ENCODE assay signal across 8 mouse cellular contexts in the genomic region with DNA sequence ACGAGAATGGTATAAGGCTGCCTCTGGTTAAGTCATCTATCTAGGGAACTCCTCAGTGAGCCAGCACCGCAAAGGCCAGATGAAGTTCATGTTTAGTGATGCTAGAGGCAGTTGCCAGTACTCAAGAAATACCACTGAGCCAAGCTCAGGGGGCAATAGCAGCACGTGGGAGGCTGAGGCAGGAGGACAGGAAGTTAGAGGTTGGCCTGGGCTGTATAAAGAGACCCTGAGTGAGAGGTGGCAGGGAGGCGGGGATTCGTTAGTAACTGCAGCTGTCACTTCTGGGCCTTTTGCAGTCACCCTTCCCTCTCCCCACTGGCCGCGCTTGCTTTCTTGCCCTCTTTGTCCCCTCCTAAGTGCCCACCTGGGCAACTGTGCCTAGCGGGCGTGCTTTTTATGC. TPM values are rescaled to one million over a fixed set of nuclear protein-coding genes. Genes with fewer than 3 reads are reported as not detected.
A peak's percentile ranks its signal among the peaks of the same experiment; 100 is the strongest.
DNase-seq lines count a peak whose midpoint lies in the region; ATAC-seq lines count a peak whose summit lies in the region.

No protein-coding gene starts in this region.

- peak; percentile 46 for DNase-seq in embryo, embryonic 10 days (ENCODE audit: low spot score)
- DNase-seq in embryo, embryonic 9.5 days (ENCODE audit: extremely low spot score) = no peak
- DNase-seq in 416B (ENCODE audit: low read depth) = peak; percentile 84
- no peak for DNase-seq in liver, embryonic 13.5 days
- DNase-seq in thymus, postnatal 0 days (ENCODE audit: low spot score) = peak; percentile 69
- no peak for DNase-seq in cerebellum, postnatal 4 days (ENCODE audit: low spot score in 2 of 2)
- no peak for DNase-seq in frontal cortex, adult 2 months (ENCODE audit: extremely low spot score in 1 of 2, low spot score in 1 of 2)

- peaks cover 38% of the 10 kb centered on the region for H3K4me1 ChIP-seq in forebrain, embryonic 12.5 days
- peaks cover 66% of the 10 kb centered on the region for H3K4me1 ChIP-seq in liver, embryonic 13.5 days (replicated peaks)

- peaks cover 29% of the 10 kb centered on the region for H3K36me3 ChIP-seq in forebrain, embryonic 12.5 days (replicated peaks)
- H3K36me3 ChIP-seq in liver, embryonic 13.5 days = peaks cover 39% of the 10 kb centered on the region

- peak overlapping the region; percentile 76 for H3K4me2 ChIP-seq in forebrain, embryonic 12.5 days
- H3K4me2 ChIP-seq in liver, embryonic 13.5 days = peak overlapping the region; percentile 79

- H3K9me3 ChIP-seq in forebrain, embryonic 12.5 days = no peaks in the 10 kb centered on the region
- no peaks in the 10 kb centered on the region for H3K9me3 ChIP-seq in liver, embryonic 13.5 days (replicated peaks)

- H3K27me3 ChIP-seq in forebrain, embryonic 12.5 days = peaks cover 35% of the 10 kb centered on the region
- H3K27me3 ChIP-seq in liver, embryonic 13.5 days = no peaks in the 10 kb centered on the region

- WGBS in forebrain, embryonic 12.5 days = 11% methylated on average over 9 of the region's 9 CpGs
- WGBS in liver, embryonic 13.5 days (ENCODE audit: insufficient replicate concordance) = 15% methylated on average over 9 of the region's 9 CpGs

- peak overlapping the region; percentile 38 for H3K4me3 ChIP-seq in forebrain, embryonic 12.5 days (replicated peaks)
- H3K4me3 ChIP-seq in liver, embryonic 13.5 days (replicated peaks) = peak overlapping the region; percentile 49

- no peak for ATAC-seq in forebrain, embryonic 12.5 days (ENCODE audit: low FRiP score)
- no peak for ATAC-seq in liver, embryonic 13.5 days (ENCODE audit: low read depth)

- H3K27ac ChIP-seq in forebrain, embryonic 12.5 days = no peak overlapping the region
- H3K27ac ChIP-seq in liver, embryonic 13.5 days = peak overlapping the region; percentile 65

- peak overlapping the region; percentile 36 for H3K9ac ChIP-seq in forebrain, embryonic 12.5 days
- peak overlapping the region; percentile 98 for H3K9ac ChIP-seq in liver, embryonic 13.5 days

RNA-seq across cellular contexts. Expression of a gene that starts 1.0 kb away (rescaled TPM):
- 65.0 and 67.6 TPM in 2 replicates for polyA plus RNA-seq in forebrain, embryonic 12.5 days (2016; fragmentation: Nextera tagmentation; extraction: Ambion mirVana)
- polyA plus RNA-seq in liver, embryonic 13.5 days (2015; fragmentation: Nextera tagmentation; extraction: Ambion mirVana) = 260 and 311 TPM in 2 replicates
- polyA plus RNA-seq in thymus, postnatal 0 days (2015; fragmentation: Nextera tagmentation; extraction: Ambion mirVana) = 144 and 151 TPM in 2 replicates
- 5.1 and 6.8 TPM in 2 replicates for polyA plus RNA-seq in frontal cortex, adult 2 months (2012; rRNA removed)

RNA-seq across cellular contexts. Expression of a gene that starts 19.4 kb away (rescaled TPM):
- polyA plus RNA-seq in forebrain, embryonic 12.5 days (2016; fragmentation: Nextera tagmentation; extraction: Ambion mirVana) = 122 and 132 TPM in 2 replicates
- 94.5 and 96.8 TPM in 2 replicates for polyA plus RNA-seq in liver, embryonic 13.5 days (2015; fragmentation: Nextera tagmentation; extraction: Ambion mirVana)
- polyA plus RNA-seq in thymus, postnatal 0 days (2015; fragmentation: Nextera tagmentation; extraction: Ambion mirVana) = 138 and 142 TPM in 2 replicates
- polyA plus RNA-seq in frontal cortex, adult 2 months (2012; rRNA removed) = 69.7 and 82.4 TPM in 2 replicates

RNA-seq across cellular contexts. Expression of a gene that starts 41.8 kb away (rescaled TPM):
- 0.27 and 1.0 TPM in 2 replicates for polyA plus RNA-seq in forebrain, embryonic 12.5 days (2016; fragmentation: Nextera tagmentation; extraction: Ambion mirVana)
- 0.08 TPM in 1 of 2 replicates, not detected in the other for polyA plus RNA-seq in liver, embryonic 13.5 days (2015; fragmentation: Nextera tagmentation; extraction: Ambion mirVana)
- 66.2 and 75.4 TPM in 2 replicates for polyA plus RNA-seq in thymus, postnatal 0 days (2015; fragmentation: Nextera tagmentation; extraction: Ambion mirVana)
- polyA plus RNA-seq in frontal cortex, adult 2 months (2012; rRNA removed) = 0.76 and 1.0 TPM in 2 replicates

Comparison
In these comparisons a context has a peak if more than half of its experiments do, and no peak if none do; other contexts are left out.
1. DNase-seq: peak in embryo, embryonic 10 days (single experiment), 416B (single experiment) and thymus, postnatal 0 days (single experiment); none in embryo, embryonic 9.5 days (single experiment), liver, embryonic 13.5 days (single experiment), cerebellum, postnatal 4 days (0 of 2) and frontal cortex, adult 2 months (0 of 2).
2. RNA of a gene that starts 41.8 kb away (polyA plus RNA-seq): 66.2 to 75.4 TPM in thymus, postnatal 0 days; 0.76 to 1.0 TPM in frontal cortex, adult 2 months, 0.27 to 1.0 TPM in forebrain, embryonic 12.5 days and 0.08 TPM in liver, embryonic 13.5 days; every median in the first group is over 10 times any median in the second.